Mouse (Mus musculus) liver, postnatal 0 days (tissue): ENCODE measurements around the gene Lipa.

Source experiments
- CTCF ChIP-seq: sonication (generic); IDR thresholded peaks from 2 replicates; pipeline ENCODE4 v1.5.1; 2016; ENCODE audit warnings: antibody characterized with exemption, low read depth
- EP300 ChIP-seq: IDR thresholded peaks from 2 replicates; pipeline ENCODE4 v1.6.1; 2016; ENCODE audit warnings: antibody characterized with exemption, low read depth, mild to moderate bottlenecking

DNA sequence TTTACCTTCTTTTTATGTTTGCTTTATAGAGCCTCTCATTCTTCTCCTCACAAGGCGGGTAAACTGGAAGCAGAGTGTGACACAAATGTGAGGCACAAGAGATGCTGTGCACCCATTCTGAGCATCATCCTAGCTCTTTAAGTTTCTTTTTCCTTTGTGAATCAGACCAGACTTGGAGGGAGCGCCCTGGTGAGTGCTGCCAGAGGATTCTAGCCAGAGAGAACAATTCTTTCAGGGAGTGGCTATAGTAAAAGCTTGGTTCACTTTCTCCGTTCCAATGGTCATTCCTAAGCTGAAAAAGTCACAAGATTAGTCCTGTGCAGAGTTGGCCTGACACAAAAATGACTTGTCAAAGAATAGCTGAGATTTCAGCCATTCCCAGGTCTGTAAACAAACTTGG, 29.3 kb upstream of the Lipa start:
- TF ChIP-seq CTCF (no peak), EP300 (no peak)
